Mouse (Mus musculus): ENCODE measurements around the gene Sdf4.

DNA sequence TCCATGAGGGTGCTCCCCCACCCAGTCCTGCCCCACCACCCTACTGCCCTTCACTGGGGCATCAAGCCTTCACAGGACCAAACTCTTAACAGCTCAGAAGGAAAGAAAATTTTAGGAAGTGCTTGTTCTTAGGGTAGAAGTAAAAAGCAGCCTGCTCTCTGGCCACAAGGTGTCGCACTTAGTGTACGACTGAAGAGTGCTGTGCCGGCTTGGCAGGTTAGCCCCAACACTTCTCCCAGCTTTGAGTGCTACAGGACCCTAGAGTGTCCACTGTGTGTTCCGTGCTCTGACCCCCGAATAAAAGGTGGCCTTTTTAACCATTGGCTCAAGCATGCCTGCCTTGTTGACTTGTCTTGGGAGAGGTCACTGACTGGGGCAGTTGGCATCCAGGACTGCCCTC is 33.4 kb upstream of the Sdf4 start:
- TF ChIP-seq CTCF (IDR thresholded peaks at IDR 0.05): peak; percentile 85
- TF ChIP-seq EP300 (IDR thresholded peaks at IDR 0.05): no peak

Measured in lung, postnatal 0 days (tissue).